Comparison of ENCODE assay signal across 10 mouse cellular contexts in the genomic region with DNA sequence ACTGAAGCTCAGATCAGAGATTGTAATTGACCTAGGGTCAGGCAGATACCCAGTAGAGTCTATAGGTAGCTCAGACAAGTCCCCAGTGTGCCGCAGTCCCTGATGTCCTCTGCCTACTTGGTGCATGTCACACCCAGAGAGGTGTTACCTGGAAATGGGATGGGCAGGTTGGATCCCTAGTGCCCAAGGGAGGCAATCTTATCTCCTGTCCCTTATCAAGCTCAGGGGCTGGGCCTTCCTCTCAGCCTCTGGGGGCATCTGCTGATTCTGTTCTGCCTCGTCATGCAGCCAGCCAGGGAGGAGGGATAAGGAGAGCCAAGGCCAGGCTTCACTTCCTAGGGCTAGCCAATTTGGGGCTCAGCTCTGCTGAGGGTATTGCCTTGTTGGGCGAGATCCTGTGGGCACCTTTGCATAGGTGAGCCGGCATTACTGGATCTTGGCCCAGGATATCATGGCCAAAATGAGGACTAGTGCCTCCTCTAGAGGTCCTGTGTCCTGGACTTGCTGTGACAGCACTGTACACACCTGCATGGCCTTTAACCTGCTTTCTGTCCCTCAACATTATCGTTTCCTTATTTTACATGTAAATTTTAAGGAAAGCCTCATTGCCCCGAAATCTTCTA. TPM values are rescaled to one million over a fixed set of nuclear protein-coding genes. Genes with fewer than 3 reads are reported as not detected.
A peak's percentile ranks its signal among the peaks of the same experiment; 100 is the strongest.
DNase-seq lines count a peak whose midpoint lies in the region; ATAC-seq and TF ChIP-seq lines count a peak whose summit lies in the region.
"Had no signal": no experiment of that assay in that cellular context is flagged by ENCODE, and none has a peak within 500 bp of the region (broad histone marks: within the 10 kb centered on the region; RNA-seq: fewer than 3 reads in every experiment).

No protein-coding gene starts in this region.

- peaks cover 22% of the 10 kb centered on the region for H3K36me3 ChIP-seq in heart, embryonic 12.5 days
- H3K36me3 ChIP-seq in hindbrain, embryonic 12.5 days: peaks cover 18% of the 10 kb centered on the region
- peaks cover 24% of the 10 kb centered on the region for H3K36me3 ChIP-seq in midbrain, embryonic 13.5 days

- H3K4me1 ChIP-seq in heart, embryonic 12.5 days (replicated peaks): peaks cover 31% of the 10 kb centered on the region
- H3K4me1 ChIP-seq in bone marrow, adult 2 months (ENCODE audit: control insufficient read depth, insufficient read depth, low read length): peaks cover 16% of the 10 kb centered on the region; the same call in 1 of the 2 replicates
- H3K4me1 ChIP-seq in hindbrain, embryonic 12.5 days: peaks cover 30% of the 10 kb centered on the region
- H3K4me1 ChIP-seq in midbrain, embryonic 13.5 days (replicated peaks): peaks cover 37% of the 10 kb centered on the region

- TF ChIP-seq POLR2A in bone marrow, adult 2 months (IDR thresholded peaks at IDR 0.05; ENCODE audit: borderline replicate concordance, control insufficient read depth, low read depth, low read length): no peak

- no peaks in the 10 kb centered on the region for H3K9me3 ChIP-seq in heart, embryonic 12.5 days (replicated peaks)
- no peaks in the 10 kb centered on the region for H3K9me3 ChIP-seq in hindbrain, embryonic 12.5 days (replicated peaks)
- H3K9me3 ChIP-seq in midbrain, embryonic 13.5 days: no peaks in the 10 kb centered on the region

- ATAC-seq in heart, embryonic 12.5 days (ENCODE audit: insufficient number of reproducible peaks, low FRiP score): peak; percentile 34; the same call in 1 of the 2 replicates
- no peak for ATAC-seq in hindbrain, embryonic 12.5 days (ENCODE audit: low FRiP score)
- no peak for ATAC-seq in midbrain, embryonic 13.5 days
- ATAC-seq: Patski had no signal

- WGBS in heart, embryonic 12.5 days: 60% methylated on average over 6 of the region's 6 CpGs
- WGBS in bone marrow, adult 2 months: 41% methylated on average over 6 of the region's 6 CpGs
- 86% methylated on average over 6 of the region's 6 CpGs for WGBS in hindbrain, embryonic 12.5 days
- WGBS in midbrain, embryonic 13.5 days: 78% methylated on average over 6 of the region's 6 CpGs

- H3K27me3 ChIP-seq in heart, embryonic 12.5 days (replicated peaks): no peaks in the 10 kb centered on the region
- H3K27me3 ChIP-seq in hindbrain, embryonic 12.5 days: no peaks in the 10 kb centered on the region
- H3K27me3 ChIP-seq in midbrain, embryonic 13.5 days: no peaks in the 10 kb centered on the region
- H3K27me3 ChIP-seq: Patski had no signal

- H3K4me3 ChIP-seq in heart, embryonic 12.5 days: peak overlapping the region; percentile 84
- peak overlapping the region; percentile 90 for H3K4me3 ChIP-seq in bone marrow, adult 2 months (replicated peaks; ENCODE audit: control insufficient read depth, low read depth, low read length)
- peak overlapping the region; percentile 87 for H3K4me3 ChIP-seq in hindbrain, embryonic 12.5 days
- peak overlapping the region; percentile 90 for H3K4me3 ChIP-seq in midbrain, embryonic 13.5 days (replicated peaks)

- peak overlapping the region; percentile 88 for H3K4me2 ChIP-seq in heart, embryonic 12.5 days
- H3K4me2 ChIP-seq in hindbrain, embryonic 12.5 days (replicated peaks): peak overlapping the region; percentile 87
- H3K4me2 ChIP-seq in midbrain, embryonic 13.5 days (replicated peaks): peak overlapping the region; percentile 91

- H3K27ac ChIP-seq in heart, embryonic 12.5 days (ENCODE audit: poor library complexity, severe bottlenecking): no peak overlapping the region
- peak overlapping the region; percentile 99 for H3K27ac ChIP-seq in bone marrow, adult 2 months (ENCODE audit: control insufficient read depth, insufficient read depth, low read depth, low read length, poor library complexity)
- H3K27ac ChIP-seq in hindbrain, embryonic 12.5 days: no peak overlapping the region
- no peak overlapping the region for H3K27ac ChIP-seq in midbrain, embryonic 13.5 days

- DNase-seq in heart, adult 8-10 months (ENCODE audit: low spot score): no peak
- no peak for DNase-seq in embryo, embryonic 10.5 days (ENCODE audit: low spot score)
- DNase-seq in cerebellum, adult 11 months: no peak
- no peak for DNase-seq in layer of hippocampus, adult 9-11 months

- H3K9ac ChIP-seq in heart, embryonic 12.5 days: peak overlapping the region; percentile 95
- peak overlapping the region; percentile 95 for H3K9ac ChIP-seq in hindbrain, embryonic 12.5 days
- H3K9ac ChIP-seq in midbrain, embryonic 13.5 days (replicated peaks): peak overlapping the region; percentile 96

- TF ChIP-seq CTCF in bone marrow, adult 2 months (IDR thresholded peaks at IDR 0.05; ENCODE audit: control insufficient read depth, insufficient read depth, low read length): no peak

RNA-seq across cellular contexts. Expression of a gene that starts 1.7 kb away (rescaled TPM):
- polyA plus RNA-seq in heart, embryonic 12.5 days (2016; fragmentation: Nextera tagmentation; extraction: Ambion mirVana): 27.6 and 29.1 TPM in 2 replicates
- 10 to 100 TPM; 14.9 to 19.0 (median 16.6) TPM for total RNA-seq in heart, adult 8-10 months (2022)
- polyA plus RNA-seq in bone marrow, adult 2 months (2011; ENCODE audit: insufficient read depth, insufficient read length, low replicate concordance, missing spikeins): 64.8 and 109 TPM in 2 replicates
- 48.9 and 54.4 TPM in 2 replicates for polyA plus RNA-seq in hindbrain, embryonic 12.5 days (2016; fragmentation: Nextera tagmentation; extraction: Ambion mirVana)
- 26.8 and 35.7 TPM in 2 replicates for polyA plus RNA-seq in midbrain, embryonic 13.5 days (2015; fragmentation: Nextera tagmentation; extraction: Ambion mirVana)

RNA-seq across cellular contexts. Expression of a gene that starts 17.5 kb away (rescaled TPM):
- 0.41 TPM in 1 of 2 replicates, not detected in the other for polyA plus RNA-seq in heart, embryonic 12.5 days (2016; fragmentation: Nextera tagmentation; extraction: Ambion mirVana)
- total RNA-seq in heart, adult 8-10 months (2022): 1 to 10 TPM in 1 of 4 experiments, under 1 TPM in 3; 0.44 to 1.2 (median 0.65) TPM
- polyA plus RNA-seq in bone marrow, adult 2 months (2011; ENCODE audit: insufficient read depth, insufficient read length, low replicate concordance, missing spikeins): 3.1 and 4.1 TPM in 2 replicates
- polyA plus RNA-seq in hindbrain, embryonic 12.5 days (2016; fragmentation: Nextera tagmentation; extraction: Ambion mirVana): 1.1 and 1.5 TPM in 2 replicates
- 2.3 and 2.8 TPM in 2 replicates for polyA plus RNA-seq in midbrain, embryonic 13.5 days (2015; fragmentation: Nextera tagmentation; extraction: Ambion mirVana)

RNA-seq across cellular contexts. Expression of a gene that starts 20.0 kb away (rescaled TPM):
- polyA plus RNA-seq in heart, embryonic 12.5 days (2016; fragmentation: Nextera tagmentation; extraction: Ambion mirVana): 0.96 TPM in 1 of 2 replicates, not detected in the other
- not detected for total RNA-seq in heart, adult 8-10 months (2022)
- polyA plus RNA-seq in bone marrow, adult 2 months (2011; ENCODE audit: insufficient read depth, insufficient read length, low replicate concordance, missing spikeins): 1.3 TPM in 2 replicates
- 0.16 TPM in 1 of 2 replicates, not detected in the other for polyA plus RNA-seq in hindbrain, embryonic 12.5 days (2016; fragmentation: Nextera tagmentation; extraction: Ambion mirVana)
- not detected in 2 replicates for polyA plus RNA-seq in midbrain, embryonic 13.5 days (2015; fragmentation: Nextera tagmentation; extraction: Ambion mirVana)
- polyA plus RNA-seq: Patski had no signal

RNA-seq across cellular contexts. Expression of a gene that starts 31.6 kb away (rescaled TPM):
- polyA plus RNA-seq in heart, embryonic 12.5 days (2016; fragmentation: Nextera tagmentation; extraction: Ambion mirVana): not detected in 2 replicates
- not detected for total RNA-seq in heart, adult 8-10 months (2022)
- polyA plus RNA-seq in bone marrow, adult 2 months (2011; ENCODE audit: insufficient read depth, insufficient read length, low replicate concordance, missing spikeins): not detected in 2 replicates
- not detected in 2 replicates for polyA plus RNA-seq in hindbrain, embryonic 12.5 days (2016; fragmentation: Nextera tagmentation; extraction: Ambion mirVana)
- polyA plus RNA-seq in midbrain, embryonic 13.5 days (2015; fragmentation: Nextera tagmentation; extraction: Ambion mirVana): not detected in 2 replicates
- total RNA-seq: neutrophil, adult 5-6 weeks had no signal
- polyA plus RNA-seq: Patski had no signal

RNA-seq across cellular contexts. Expression of a gene that starts 41.3 kb away (rescaled TPM):
- polyA plus RNA-seq in heart, embryonic 12.5 days (2016; fragmentation: Nextera tagmentation; extraction: Ambion mirVana): 101 TPM in 2 replicates
- total RNA-seq in heart, adult 8-10 months (2022): 1 to 10 TPM; 3.8 to 6.4 (median 5.1) TPM
- polyA plus RNA-seq in bone marrow, adult 2 months (2011; ENCODE audit: insufficient read depth, insufficient read length, low replicate concordance, missing spikeins): 2.2 and 3.5 TPM in 2 replicates
- polyA plus RNA-seq in hindbrain, embryonic 12.5 days (2016; fragmentation: Nextera tagmentation; extraction: Ambion mirVana): 585 and 628 TPM in 2 replicates
- 655 and 674 TPM in 2 replicates for polyA plus RNA-seq in midbrain, embryonic 13.5 days (2015; fragmentation: Nextera tagmentation; extraction: Ambion mirVana)
